Comparison of ENCODE assay signal across 25 mouse cellular contexts in genomic region chr5:131743069-131743468, GRCm38 (mm10).
DNase-seq lines count a peak whose midpoint lies in the region; ATAC-seq and TF ChIP-seq lines count a peak whose summit lies in the region.
"Had no signal": no experiment of that assay in that cellular context is flagged by ENCODE, and none has a peak within 500 bp of the region (broad histone marks: within the 10 kb centered on the region; RNA-seq: fewer than 3 reads in every experiment).

No protein-coding gene starts in this region.

- no peaks in the 10 kb centered on the region; the same call in 1 of the 2 replicates for H3K9me3 ChIP-seq in kidney, embryonic 14.5 days (ENCODE audit: control insufficient read depth, low read length)
- H3K9me3 ChIP-seq: embryonic facial prominence, embryonic 12.5 days; embryonic facial prominence, embryonic 15.5 days; forebrain, embryonic 12.5 days; hindbrain, embryonic 13.5 days had no signal

- DNase-seq in kidney, adult 8-10 months = no peak
- peak; percentile 12 to 36 for DNase-seq in kidney, postnatal 4 days
- DNase-seq in kidney, adult 2 months = no peak
- DNase-seq in retina, postnatal 1 day = peak; percentile 19
- no peak for DNase-seq in retina, embryonic 14.5 days (ENCODE audit: low spot score)
- DNase-seq in frontal cortex, adult 2 months (ENCODE audit: extremely low spot score in 1 of 2, low spot score in 1 of 2) = no peak
- DNase-seq: adrenal gland, postnatal 10 days; adrenal gland, postnatal 36 days; cerebellum, adult 11 months; cerebellum, adult 2 months; cerebellum, adult 9-11 months; cerebellum, postnatal 25 days; gastrocnemius, adult 2 months; gastrocnemius, postnatal 14 days; heart, adult 11 months had no signal

- H3K27ac ChIP-seq in kidney, embryonic 14.5 days (ENCODE audit: low read depth, low read length) = no peak overlapping the region
- no peak overlapping the region for H3K27ac ChIP-seq in kidney, adult 2 months (ENCODE audit: insufficient read depth, low read depth, low read length)
- H3K27ac ChIP-seq: embryonic facial prominence, embryonic 12.5 days; embryonic facial prominence, embryonic 15.5 days; forebrain, embryonic 12.5 days; gastrocnemius, adult 2 months; hindbrain, embryonic 13.5 days had no signal

- WGBS in kidney, embryonic 14.5 days = 20% methylated on average over 8 of the region's 8 CpGs
- WGBS in kidney, adult 2 months = 48% methylated on average over 8 of the region's 8 CpGs

- peak; percentile 49; the same call in 1 of the 2 replicates for ATAC-seq in kidney, embryonic 14.5 days (ENCODE audit: low FRiP score, low TSS enrichment)
- ATAC-seq: forebrain, embryonic 16.5 days; hindbrain, embryonic 16.5 days; inflammation-experienced regulatory T-cells, adult 6 months; Patski had no signal

- TF ChIP-seq CTCF in kidney, adult 2 months (conservative IDR thresholded peaks at IDR 0.05; ENCODE audit: insufficient read depth, insufficient read length, low read depth, low read length) = no peak

- H3K4me3 ChIP-seq in kidney, embryonic 14.5 days (ENCODE audit: low read length) = no peak overlapping the region
- no peak overlapping the region for H3K4me3 ChIP-seq in kidney, adult 2 months (ENCODE audit: insufficient read depth, low read depth, low read length)
- H3K4me3 ChIP-seq: embryonic facial prominence, embryonic 12.5 days; embryonic facial prominence, embryonic 15.5 days; forebrain, embryonic 12.5 days; gastrocnemius, adult 2 months; hindbrain, embryonic 13.5 days had no signal

- TF ChIP-seq POLR2A in kidney, adult 2 months (IDR thresholded peaks at IDR 0.05; ENCODE audit: low read depth, low read length) = no peak

- no peak overlapping the region for H3K4me2 ChIP-seq in kidney, embryonic 14.5 days (replicated peaks; ENCODE audit: low read depth, low read length)
- H3K4me2 ChIP-seq: embryonic facial prominence, embryonic 12.5 days; embryonic facial prominence, embryonic 15.5 days; forebrain, embryonic 12.5 days; heart, embryonic 11.5 days; hindbrain, embryonic 13.5 days had no signal

- H3K4me1 ChIP-seq in kidney, embryonic 14.5 days (ENCODE audit: control insufficient read depth, insufficient read depth, low read length) = 0 out of 2 replicates have a peak, but pooled peaks cover 6% of the 10 kb centered on the region
- H3K4me1 ChIP-seq in kidney, adult 2 months (ENCODE audit: control insufficient read depth, insufficient read depth, low read length) = no peaks in the 10 kb centered on the region

- H3K27me3 ChIP-seq in kidney, embryonic 14.5 days (ENCODE audit: control insufficient read depth, insufficient read depth, low read length) = no peaks in the 10 kb centered on the region
- H3K27me3 ChIP-seq in kidney, adult 2 months (replicated peaks; ENCODE audit: control insufficient read depth, insufficient read depth, low read length) = no peaks in the 10 kb centered on the region
- H3K27me3 ChIP-seq: embryonic facial prominence, embryonic 12.5 days; embryonic facial prominence, embryonic 15.5 days; forebrain, embryonic 12.5 days; hindbrain, embryonic 13.5 days; Patski had no signal

- H3K9ac ChIP-seq in kidney, embryonic 14.5 days (ENCODE audit: low read depth, low read length) = no peak overlapping the region
- H3K9ac ChIP-seq: embryonic facial prominence, embryonic 12.5 days; embryonic facial prominence, embryonic 15.5 days; forebrain, embryonic 12.5 days; hindbrain, embryonic 13.5 days had no signal

- no peaks in the 10 kb centered on the region for H3K36me3 ChIP-seq in kidney, embryonic 14.5 days (ENCODE audit: control insufficient read depth, insufficient read depth, low read length)
- H3K36me3 ChIP-seq in kidney, adult 2 months (ENCODE audit: control insufficient read depth, insufficient read depth, low read length) = no peaks in the 10 kb centered on the region
- H3K36me3 ChIP-seq: embryonic facial prominence, embryonic 12.5 days; embryonic facial prominence, embryonic 15.5 days; forebrain, embryonic 12.5 days; hindbrain, embryonic 13.5 days had no signal

Comparison
In these comparisons a context has a peak if more than half of its experiments do, and no peak if none do; other contexts are left out.
1. DNase-seq: peak in kidney, postnatal 4 days (2 of 2) and retina, postnatal 1 day (single experiment); none in kidney, adult 8-10 months (0 of 2), kidney, adult 2 months (single experiment), retina, embryonic 14.5 days (single experiment) and frontal cortex, adult 2 months (0 of 2).